Mouse (Mus musculus): ENCODE measurements at regions not wholly inside any gene's neighbourhood (a gene's known extent, or its start where the extent isn't known, plus 50 kb on each side); places are given as distances from the start of the nearest gene placed in this dataset.

DNA sequence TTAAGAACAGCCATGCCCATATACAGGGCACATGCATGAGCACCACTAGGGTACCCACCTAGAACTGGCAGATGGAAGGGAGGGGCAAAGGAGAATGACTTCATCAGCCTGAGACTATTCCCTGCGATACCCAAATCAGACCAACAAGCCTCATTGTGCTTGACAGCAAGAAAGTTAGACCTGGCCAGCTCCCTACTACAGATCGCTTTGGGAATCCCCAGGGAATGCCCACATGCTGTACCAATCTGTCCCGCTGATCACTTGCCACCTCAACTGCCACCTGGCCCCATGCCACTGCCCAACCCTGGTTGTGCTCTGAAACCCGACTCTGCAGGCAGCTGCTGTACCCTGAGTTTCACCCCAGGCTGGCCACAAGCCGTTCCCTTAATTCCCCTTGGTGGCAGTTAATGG, 188.0 kb upstream of the Jarid2 start:
- no peak for TF ChIP-seq GATA1 (IDR thresholded peaks at IDR 0.05; ENCODE audit: low read length)
- TF ChIP-seq TAL1 (IDR thresholded peaks at IDR 0.05; ENCODE audit: low read length) = no peak

Data from erythroblast, embryonic 14.5 days (primary cell).